Mouse (Mus musculus) limb, embryonic 10.5 days (tissue): ENCODE results near the gene Dnajc4. TPM values are rescaled to one million over a fixed set of nuclear protein-coding genes. Genes with fewer than 3 reads are reported as not detected.

Experiments
- DNase-seq: peaks from one replicate; pipeline ENCODE4 v3.0.0-alpha.2; 2017; ENCODE audit warnings: low spot score
- H3K27ac ChIP-seq: fragments of 300-500 bp; sonication (generic); 2 replicates; pipeline ENCODE4 v1.5.1; 2016; ENCODE audit warnings: mild to moderate bottlenecking
- H3K27me3 ChIP-seq: fragments of 300-500 bp; sonication (generic); 2 replicates; pipeline ENCODE4 v1.6.1; 2016; ENCODE audit warnings: low read depth, mild to moderate bottlenecking; ENCODE audit not compliant: poor library complexity, severe bottlenecking
- H3K36me3 ChIP-seq: fragments of 300-500 bp; sonication (generic); 2 replicates; pipeline ENCODE4 v1.6.1; 2016; ENCODE audit warnings: mild to moderate bottlenecking, moderate library complexity
- H3K4me1 ChIP-seq: fragments of 300-500 bp; sonication (generic); 2 replicates; pipeline ENCODE4 v1.6.1; 2016
- H3K4me3 ChIP-seq: fragments of 300-500 bp; sonication (generic); 2 replicates; pipeline ENCODE4 v1.5.1; 2016; ENCODE audit warnings: mild to moderate bottlenecking, moderate library complexity
- H3K9me3 ChIP-seq: fragments of 300-500 bp; sonication (generic); replicated peaks from 2 replicates; pipeline ENCODE4 v1.6.1; 2016; ENCODE audit warnings: mild to moderate bottlenecking
- WGBS: fragments of 180-500 bp; shearing (Covaris S2); methylation state at CpG from one replicate; pipeline ENCODE4 v1.1.7; 2016; 5-methylcytosine and 5-hydroxymethylcytosine counted together
- polyA plus RNA-seq: library from polyadenylated mRNA; unstranded; fragments of >200 nt; fragmentation: Nextera tagmentation; extraction: Ambion mirVana; gene quantifications from 2 replicates; pipeline ENCODE4 v1.2.1, GENCODE M21; 2016

The Dnajc4 gene
- polyA plus RNA-seq, 1 experiment from 2014 or later: 19.4 TPM

- H3K4me3 ChIP-seq: peak overlapping the region; percentile 66
- no peaks in the 10 kb centered on the region for H3K9me3 ChIP-seq
- H3K27ac ChIP-seq: peak overlapping the region; percentile 87; the same call in 1 of the 2 replicates
- peaks cover 3% of the 10 kb centered on the region; the same call in 1 of the 2 replicates for H3K27me3 ChIP-seq
- WGBS: 12% methylated on average over 15 of the region's 15 CpGs
- no peak for DNase-seq
- peaks cover 54% of the 10 kb centered on the region for H3K4me1 ChIP-seq
- peaks cover 29% of the 10 kb centered on the region for H3K36me3 ChIP-seq
These were observed 23.7 kb downstream of the Dnajc4 start for GRCm38 (mm10) chr19:6968491-6969271.

GRCm38 (mm10) chr19:6956461-6956860 lies 35.9 kb downstream of the Dnajc4 start:
- Histone ChIP-seq H3K36me3 (peaks cover 69% of the 10 kb centered on the region), H3K27me3 (no peaks in the 10 kb centered on the region)
- WGBS: 85% methylated on average over 10 of the region's 10 CpGs

GRCm38 (mm10) chr19:6955424-6955823 lies 36.9 kb downstream of the Dnajc4 start:
- DNase-seq: no peak
- no peaks in the 10 kb centered on the region for H3K9me3 ChIP-seq
- 69% methylated on average over 7 of the region's 7 CpGs for WGBS
- peaks cover 64% of the 10 kb centered on the region for H3K36me3 ChIP-seq
- H3K27me3 ChIP-seq: no peaks in the 10 kb centered on the region
- H3K27ac ChIP-seq: 0 out of 2 replicates have a peak overlapping the region, but pooled peaks have one; percentile 10
- no peak overlapping the region for H3K4me3 ChIP-seq
- peaks cover 23% of the 10 kb centered on the region for H3K4me1 ChIP-seq

More at GRCm38 (mm10) chr19:6956461-6956860, 35.9 kb downstream of the Dnajc4 start:
- Histone ChIP-seq H3K4me3 (no peak overlapping the region), H3K9me3 (no peaks in the 10 kb centered on the region), H3K27ac (no peak overlapping the region), H3K4me1 (peaks cover 21% of the 10 kb centered on the region)
- no peak for DNase-seq

- Histone ChIP-seq H3K27ac (no peak overlapping the region), H3K4me1 (peaks cover 33% of the 10 kb centered on the region), H3K9me3 (no peaks in the 10 kb centered on the region), H3K27me3 (no peaks in the 10 kb centered on the region), H3K4me3 (no peak overlapping the region), H3K36me3 (peaks cover 51% of the 10 kb centered on the region)
- WGBS: 56% methylated on average over 9 of the region's 9 CpGs
- DNase-seq: peak; percentile 61
These were observed 38.3 kb downstream of the Dnajc4 start for GRCm38 (mm10) chr19:6954046-6954445.

DNA sequence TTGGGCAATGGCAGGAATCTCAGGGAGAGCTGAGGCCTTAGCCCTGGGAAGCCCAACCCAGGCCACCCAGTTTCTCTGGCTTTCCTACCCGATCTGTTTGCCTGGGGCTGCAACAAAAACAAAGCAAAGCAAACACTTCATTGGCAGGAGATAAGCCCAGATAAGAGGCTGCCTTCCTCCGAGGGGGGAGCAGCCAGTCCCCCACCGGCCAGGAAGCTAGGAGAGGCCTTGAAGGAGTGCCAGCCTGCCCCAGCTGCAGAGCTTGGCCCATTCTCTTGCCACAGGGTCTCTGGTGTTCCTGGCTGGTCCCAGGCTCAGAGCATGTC lies 39.7 kb downstream of the Dnajc4 start:
- Histone ChIP-seq H3K9me3 (no peaks in the 10 kb centered on the region), H3K27ac (0 out of 2 replicates have a peak overlapping the region, but pooled peaks have one; percentile 89), H3K4me1 (peaks cover 33% of the 10 kb centered on the region), H3K36me3 (peaks cover 37% of the 10 kb centered on the region), H3K4me3 (peak overlapping the region; percentile 62), H3K27me3 (no peaks in the 10 kb centered on the region)
- 16% methylated on average over 3 of the region's 3 CpGs for WGBS
- no peak for DNase-seq

DNA sequence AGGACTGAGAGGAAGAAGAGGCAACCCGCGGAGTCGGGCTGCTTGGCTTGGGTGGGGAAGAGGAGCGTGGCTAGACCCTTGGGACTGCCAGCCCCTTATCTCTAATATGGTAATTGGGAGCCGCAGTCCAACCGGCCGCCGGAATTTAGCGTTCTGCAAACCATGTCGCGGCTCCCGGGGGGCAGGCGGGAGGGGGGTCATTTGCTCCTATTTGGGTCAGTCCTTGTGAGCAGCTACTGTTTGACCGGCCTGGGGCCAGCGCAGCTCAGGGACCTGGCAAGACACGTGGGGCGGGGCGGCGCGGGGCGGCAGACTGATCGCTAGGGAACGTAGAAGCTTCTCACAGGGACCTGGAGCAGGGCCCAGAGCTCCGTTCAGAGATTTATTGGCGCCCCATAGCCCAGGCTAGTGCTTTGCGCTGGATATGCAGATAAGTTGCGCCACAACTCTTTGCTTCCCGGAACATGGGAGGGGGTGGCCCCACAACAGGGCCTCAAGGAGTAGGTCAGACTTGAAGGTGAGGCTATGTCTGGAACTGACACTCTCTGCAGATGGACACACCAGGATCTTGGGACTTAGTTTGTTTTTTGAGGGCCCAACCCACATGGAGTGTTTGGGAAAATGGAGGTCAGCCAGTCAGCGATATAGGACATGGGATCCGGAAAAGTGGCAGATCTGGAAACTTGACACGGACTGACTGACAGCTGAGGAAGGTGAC lies 40.2 kb downstream of the Dnajc4 start:
- Histone ChIP-seq H3K9me3 (no peaks in the 10 kb centered on the region), H3K27ac (peak overlapping the region; percentile 89), H3K36me3 (peaks cover 32% of the 10 kb centered on the region), H3K4me3 (peak overlapping the region; percentile 62), H3K27me3 (no peaks in the 10 kb centered on the region), H3K4me1 (peaks cover 33% of the 10 kb centered on the region)
- WGBS: 3% methylated on average over 31 of the region's 31 CpGs
- DNase-seq: peak; percentile 72

DNA sequence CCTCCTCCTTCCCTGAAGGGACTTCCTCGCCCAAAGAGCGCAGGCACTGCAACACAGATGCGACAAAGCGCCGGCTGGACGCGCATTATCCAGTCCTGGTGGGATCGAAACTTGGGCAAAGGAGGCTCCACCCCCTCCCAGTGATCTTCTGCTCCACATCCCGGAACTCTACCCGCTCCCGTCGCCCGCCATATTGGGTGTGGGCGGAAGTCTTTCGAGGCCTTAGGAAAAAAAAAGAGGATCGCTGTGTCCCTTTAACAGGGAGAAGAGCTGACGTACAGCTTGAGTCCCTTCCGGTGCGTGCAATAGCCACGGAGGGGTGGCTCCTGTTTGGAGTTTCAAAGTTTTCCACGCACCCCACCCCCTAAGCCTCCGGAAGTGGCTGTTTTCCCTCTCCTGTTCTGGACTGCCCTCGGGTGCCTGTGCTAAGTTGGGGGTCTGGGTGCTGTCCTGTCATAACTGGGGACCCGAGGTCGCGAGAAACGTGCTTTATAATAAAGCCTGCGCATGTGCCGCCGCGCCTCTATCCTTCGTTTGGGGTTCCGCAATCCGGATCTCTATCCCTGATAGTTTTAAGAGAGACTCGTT lies 40.9 kb downstream of the Dnajc4 start:
- DNase-seq: peak; percentile 91
- no peaks in the 10 kb centered on the region for H3K27me3 ChIP-seq
- peak overlapping the region; percentile 62 for H3K4me3 ChIP-seq
- H3K4me1 ChIP-seq: peaks cover 33% of the 10 kb centered on the region
- WGBS: under 1% methylated on average over 35 of the region's 35 CpGs
- H3K27ac ChIP-seq: peak overlapping the region; percentile 89
- no peaks in the 10 kb centered on the region for H3K9me3 ChIP-seq
- peaks cover 26% of the 10 kb centered on the region for H3K36me3 ChIP-seq

- under 1% methylated on average over 28 of the region's 28 CpGs for WGBS
- Histone ChIP-seq H3K4me1 (peaks cover 33% of the 10 kb centered on the region), H3K4me3 (peak overlapping the region; percentile 62), H3K27ac (peak overlapping the region; percentile 89), H3K36me3 (peaks cover 18% of the 10 kb centered on the region), H3K9me3 (no peaks in the 10 kb centered on the region), H3K27me3 (no peaks in the 10 kb centered on the region)
- peak; percentile 77 for DNase-seq
These were observed 41.7 kb downstream of the Dnajc4 start for GRCm38 (mm10) chr19:6950613-6951153.

GRCm38 (mm10) chr19:6949951-6950350 lies 42.4 kb downstream of the Dnajc4 start:
- Histone ChIP-seq H3K36me3 (peaks cover 12% of the 10 kb centered on the region), H3K4me1 (peaks cover 33% of the 10 kb centered on the region), H3K4me3 (peak overlapping the region; percentile 62), H3K27me3 (no peaks in the 10 kb centered on the region), H3K27ac (peak overlapping the region; percentile 89), H3K9me3 (no peaks in the 10 kb centered on the region)
- WGBS: 71% methylated on average over 5 of the region's 5 CpGs
- no peak for DNase-seq

DNA sequence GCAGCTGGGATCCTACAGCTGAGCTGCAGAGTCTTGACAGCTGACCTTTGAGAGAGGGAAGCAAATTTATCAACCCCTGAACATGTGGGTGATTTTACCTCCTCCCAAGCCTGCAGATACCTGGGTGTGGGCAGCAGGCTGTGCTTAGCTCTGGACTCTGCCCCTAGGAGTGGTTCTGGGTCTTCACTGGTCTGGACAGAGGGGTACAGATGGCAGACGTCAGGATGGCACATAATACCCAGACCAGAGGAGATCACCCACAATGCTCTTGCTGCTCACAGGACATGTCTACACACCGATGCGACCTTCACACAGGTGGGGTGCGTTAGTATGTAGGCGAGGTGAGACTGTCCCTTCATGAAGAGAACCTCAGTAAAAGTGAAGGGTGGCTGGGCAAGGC lies 42.8 kb downstream of the Dnajc4 start:
- H3K4me1 ChIP-seq: peaks cover 33% of the 10 kb centered on the region
- peak overlapping the region; percentile 89; the same call in 1 of the 2 replicates for H3K27ac ChIP-seq
- H3K4me3 ChIP-seq: 0 out of 2 replicates have a peak overlapping the region, but pooled peaks have one; percentile 62
- H3K36me3 ChIP-seq: peaks cover 9% of the 10 kb centered on the region
- H3K27me3 ChIP-seq: no peaks in the 10 kb centered on the region
- H3K9me3 ChIP-seq: no peaks in the 10 kb centered on the region
- WGBS: 93% methylated on average over 5 of the region's 5 CpGs
- DNase-seq: no peak

- Histone ChIP-seq H3K4me3 (no peak overlapping the region), H3K27me3 (no peaks in the 10 kb centered on the region), H3K36me3 (peaks cover 3% of the 10 kb centered on the region), H3K4me1 (peaks cover 27% of the 10 kb centered on the region), H3K9me3 (no peaks in the 10 kb centered on the region), H3K27ac (no peak overlapping the region)
- WGBS: 86% methylated on average over 4 of the region's 4 CpGs
- no peak for DNase-seq
These were observed 44.2 kb downstream of the Dnajc4 start for GRCm38 (mm10) chr19:6948186-6948585.

DNA sequence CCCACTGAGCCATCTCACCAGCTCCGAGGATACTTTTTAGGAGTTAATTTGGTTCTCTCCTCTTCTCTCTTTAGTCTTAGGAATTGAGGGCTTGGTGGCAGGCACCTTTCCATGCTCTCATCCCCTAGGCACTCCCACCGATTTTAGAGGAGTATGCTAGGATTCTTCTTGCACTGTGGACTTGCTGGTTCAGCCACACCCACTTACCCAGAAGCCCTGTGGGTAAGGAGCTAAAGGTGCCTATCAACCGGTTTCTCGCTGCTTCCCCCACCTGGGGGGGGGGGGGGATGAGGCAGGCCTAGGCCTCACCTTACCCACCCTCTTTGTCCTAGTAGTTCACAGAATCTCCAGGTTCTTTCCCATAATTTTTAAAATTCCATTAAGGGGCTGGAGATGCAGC lies 44.6 kb downstream of the Dnajc4 start:
- Histone ChIP-seq H3K4me1 (peaks cover 27% of the 10 kb centered on the region), H3K9me3 (no peaks in the 10 kb centered on the region), H3K27me3 (no peaks in the 10 kb centered on the region), H3K27ac (no peak overlapping the region), H3K36me3 (peaks cover 3% of the 10 kb centered on the region), H3K4me3 (no peak overlapping the region)
- WGBS: 63% methylated on average over 4 of the region's 4 CpGs
- no peak for DNase-seq
